Mouse (Mus musculus): ENCODE data around the gene Hemk1.

Gene Hemk1

DNA sequence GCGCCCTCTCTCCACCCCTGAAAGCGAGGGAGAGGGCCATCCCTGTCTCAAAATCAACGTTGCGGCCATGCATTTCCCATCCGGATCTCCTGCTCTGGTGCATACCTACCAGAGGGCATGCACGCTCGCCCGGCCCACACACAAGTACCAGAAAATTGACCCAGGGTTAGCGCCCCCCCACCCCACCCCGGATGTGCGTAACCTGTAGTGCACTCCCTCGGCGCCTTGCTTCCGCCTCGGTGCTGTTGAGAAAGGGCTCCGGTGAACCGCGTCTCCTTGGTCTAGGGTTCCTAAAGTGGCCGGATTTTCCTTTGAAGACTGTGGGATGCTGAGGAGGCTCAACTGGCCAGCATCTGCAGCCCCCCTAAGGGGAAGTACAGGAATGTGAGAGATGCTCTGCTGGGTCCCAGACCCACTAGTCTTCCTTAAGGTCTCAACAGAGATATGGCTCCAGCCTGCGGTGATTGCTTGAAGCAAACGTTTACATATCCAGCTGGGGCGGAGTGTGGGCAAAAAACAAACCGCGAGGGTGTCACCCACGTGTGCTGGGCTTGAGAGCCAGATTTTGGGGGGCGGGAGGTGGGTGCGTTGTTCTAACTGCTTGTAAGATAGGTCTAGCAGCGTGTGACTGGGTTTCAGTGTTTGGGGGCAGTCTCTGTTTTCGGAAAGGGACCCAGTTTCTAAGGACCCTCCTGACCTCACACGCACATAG, at the start of gene Hemk1:
Gene Hemk1, minus strand, starts transcription at position 179 of the 712 bp plus-strand sequence.
- DNase-seq (ENCODE audit: low spot score): peak; percentile 89

DNA sequence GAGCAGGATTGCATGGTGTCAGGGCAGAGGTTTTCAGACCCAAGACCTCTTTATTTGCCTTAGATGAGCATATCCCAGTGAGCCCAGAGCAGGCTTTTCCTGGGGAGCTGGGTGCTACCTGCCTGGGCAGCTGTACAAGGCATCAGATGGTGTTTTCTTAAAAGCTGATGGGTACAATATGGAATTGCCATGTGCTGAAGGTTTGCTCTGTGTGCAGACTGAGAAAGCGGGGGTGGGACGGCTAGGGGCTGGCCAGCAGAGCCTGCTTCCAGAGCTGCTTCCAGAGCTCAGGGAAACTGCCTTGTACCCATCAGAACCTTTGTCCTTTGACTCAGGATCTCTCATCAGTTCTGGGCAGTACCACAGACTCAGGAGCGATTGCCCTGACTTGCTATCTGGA, 49.6 kb upstream of the Hemk1 start:
- DNase-seq (ENCODE audit: low spot score): no peak

DNA sequence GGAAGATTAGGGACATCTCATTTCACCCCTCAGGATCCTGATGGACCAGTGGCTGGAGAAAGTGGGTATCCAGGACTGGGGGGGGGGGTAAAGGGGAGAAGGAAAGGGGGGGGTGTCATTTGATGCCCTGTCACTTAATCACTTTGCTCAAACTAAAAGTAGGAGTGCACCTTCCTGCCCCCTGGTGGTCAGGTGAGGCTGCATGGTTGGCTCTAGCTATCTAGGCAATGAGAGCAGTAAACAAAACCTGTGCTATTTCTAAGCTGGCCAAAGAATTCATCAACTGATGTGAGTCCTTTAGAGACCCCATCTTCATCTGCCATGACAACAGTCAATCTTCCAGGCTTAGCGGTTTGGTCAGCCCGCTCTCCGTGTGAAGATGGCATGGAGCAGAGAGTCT, 48.6 kb upstream of the Hemk1 start:
- DNase-seq (ENCODE audit: low spot score): peak; percentile 35

DNA sequence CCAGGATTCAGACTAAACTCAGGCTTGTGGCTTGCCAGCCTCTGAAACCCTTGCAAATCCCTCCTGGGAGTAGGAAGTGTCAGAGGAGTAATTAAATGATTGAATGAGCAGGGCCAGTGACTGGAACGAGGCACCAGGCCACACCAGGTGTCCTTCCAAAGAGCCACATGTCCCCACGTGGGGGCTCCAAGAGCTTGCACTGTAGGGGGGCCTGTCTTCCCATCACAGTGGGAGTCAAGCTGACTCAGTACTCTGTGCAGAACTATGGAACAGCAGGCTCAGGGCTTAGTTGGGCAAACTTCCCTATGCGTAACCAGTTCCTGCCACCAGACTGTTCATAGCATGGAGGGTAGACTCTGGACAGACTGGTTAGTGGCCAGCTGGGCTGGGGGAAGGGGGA, 46.2 kb upstream of the Hemk1 start:
- DNase-seq (ENCODE audit: low spot score): no peak

DNA sequence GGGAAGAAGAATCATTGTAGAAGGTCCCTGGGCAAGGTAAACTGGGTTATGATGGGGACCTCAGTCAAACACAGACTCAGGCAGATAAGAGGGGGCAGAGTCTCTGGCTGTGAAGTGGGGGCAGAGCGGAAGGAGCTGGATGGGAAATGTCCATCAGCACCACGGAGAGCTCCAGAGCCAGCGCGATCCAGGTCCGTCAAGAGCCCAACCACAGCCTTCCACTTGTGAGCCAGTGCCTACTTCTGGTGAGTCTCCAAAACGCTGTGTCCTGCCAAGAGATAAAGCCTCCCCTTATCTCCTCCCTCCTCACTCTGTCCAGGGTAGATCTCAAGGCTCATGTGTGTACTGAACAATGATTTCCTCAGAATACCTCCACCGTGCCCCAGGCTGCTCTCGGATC, 43.6 kb upstream of the Hemk1 start:
- peak; percentile 82 for DNase-seq (ENCODE audit: low spot score)

DNA sequence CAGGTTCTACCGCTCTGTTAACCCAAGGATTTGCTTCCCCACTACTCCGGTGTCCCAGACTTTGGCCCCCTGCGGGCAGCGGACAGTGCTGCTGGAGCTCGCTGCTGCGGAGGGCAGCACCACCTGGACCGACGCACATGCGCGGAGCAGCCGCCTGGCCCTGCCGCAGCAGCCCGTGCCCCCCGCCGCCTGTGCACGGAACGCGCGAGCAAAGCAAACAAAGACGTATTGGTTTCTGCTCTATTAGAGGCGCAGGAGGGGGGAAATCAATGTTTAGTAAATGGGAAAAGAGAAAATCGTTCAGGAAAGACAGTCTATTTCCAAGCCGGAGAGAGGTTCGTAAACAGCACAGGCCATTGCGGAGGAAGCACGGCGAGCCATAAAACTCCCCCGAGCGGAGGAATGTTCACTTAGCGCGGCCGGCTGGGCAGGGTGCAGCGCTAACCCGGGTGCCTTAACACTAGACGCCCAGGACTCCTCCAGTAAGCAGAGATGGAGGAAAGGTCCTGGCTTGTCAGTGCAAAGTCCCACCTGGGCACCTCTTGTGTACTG, 39.9 kb upstream of the Hemk1 start:
- peak; percentile 62 for DNase-seq (ENCODE audit: low spot score)

DNA sequence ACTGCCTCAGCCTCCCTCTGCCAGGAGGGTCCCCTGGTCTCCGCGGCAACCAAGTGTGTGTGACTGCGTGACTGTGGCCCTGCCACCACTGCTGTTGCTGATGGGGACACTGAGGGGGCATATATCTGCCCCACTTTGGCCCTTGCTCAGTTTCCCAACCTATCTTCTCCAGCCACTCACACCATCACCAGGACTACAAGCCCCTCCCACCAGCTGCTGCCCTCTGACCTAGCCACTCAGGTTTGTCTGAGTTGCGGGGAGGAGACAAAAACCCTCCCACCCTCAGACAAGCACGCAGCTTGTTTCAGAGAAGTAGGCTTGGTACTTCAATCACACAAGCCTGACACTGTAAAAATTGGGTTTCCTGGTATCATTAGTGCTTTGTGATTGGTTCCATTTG, 37.3 kb upstream of the Hemk1 start:
- DNase-seq (ENCODE audit: low spot score): peak; percentile 33

DNA sequence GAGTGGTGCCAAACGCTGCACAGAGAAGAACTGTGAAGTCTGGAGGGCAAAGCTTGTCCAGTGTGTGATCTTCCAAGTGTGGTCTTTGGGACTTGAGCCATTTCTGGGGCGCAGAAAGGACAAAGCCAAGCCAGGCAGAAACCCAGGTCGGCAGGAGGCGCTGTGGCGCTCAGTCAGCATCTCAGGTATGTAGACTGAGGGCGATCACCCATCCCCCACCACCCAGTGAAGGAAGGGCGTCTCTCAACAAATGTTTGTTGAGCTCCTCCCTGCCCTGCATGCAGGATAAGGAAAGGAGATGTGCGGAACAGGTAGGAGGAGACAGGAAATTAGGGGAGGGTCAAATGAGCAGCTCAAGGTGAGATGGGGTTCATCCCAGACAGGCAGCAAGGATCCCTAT, 36.5 kb upstream of the Hemk1 start:
- DNase-seq (ENCODE audit: low spot score): peak; percentile 65

DNA sequence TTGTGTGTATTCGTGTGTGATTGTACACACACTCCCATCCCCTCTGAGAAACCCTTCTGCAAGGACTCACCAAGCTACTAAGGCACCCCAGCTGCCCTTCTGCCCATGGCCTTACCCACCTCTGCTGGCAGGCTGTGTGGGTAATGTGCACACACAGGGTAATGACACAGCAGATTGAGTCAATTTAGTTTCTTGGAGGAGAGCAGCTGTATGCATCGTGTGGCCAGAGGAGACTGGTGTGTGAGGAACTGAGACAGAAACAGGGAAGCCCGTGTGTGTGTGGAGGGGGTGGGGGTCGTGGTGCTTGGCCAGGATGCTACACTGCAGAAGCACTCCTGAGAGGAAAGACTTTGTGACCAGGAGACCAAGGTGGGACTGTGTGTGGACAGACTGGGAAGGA, 34.3 kb upstream of the Hemk1 start:
- DNase-seq (ENCODE audit: low spot score): no peak

DNA sequence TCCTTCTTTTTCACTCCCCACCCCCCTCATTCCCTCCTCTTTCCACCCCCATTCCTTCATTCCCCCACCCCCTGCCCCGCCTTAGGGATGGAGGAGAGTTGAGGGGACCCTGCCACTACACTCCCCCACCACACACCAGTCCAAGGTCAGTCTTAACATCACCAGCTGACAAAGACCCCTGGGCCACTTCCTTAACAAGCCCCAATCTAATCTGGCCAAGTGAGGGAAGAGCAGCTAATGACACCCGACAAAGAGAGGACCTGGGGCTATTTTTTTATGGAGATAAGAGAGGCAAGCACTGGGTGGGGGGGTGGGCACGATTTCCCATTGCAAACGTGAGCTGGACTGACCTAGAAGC, 31.9 kb upstream of the Hemk1 start:
- no peak for DNase-seq (ENCODE audit: low spot score)

DNA sequence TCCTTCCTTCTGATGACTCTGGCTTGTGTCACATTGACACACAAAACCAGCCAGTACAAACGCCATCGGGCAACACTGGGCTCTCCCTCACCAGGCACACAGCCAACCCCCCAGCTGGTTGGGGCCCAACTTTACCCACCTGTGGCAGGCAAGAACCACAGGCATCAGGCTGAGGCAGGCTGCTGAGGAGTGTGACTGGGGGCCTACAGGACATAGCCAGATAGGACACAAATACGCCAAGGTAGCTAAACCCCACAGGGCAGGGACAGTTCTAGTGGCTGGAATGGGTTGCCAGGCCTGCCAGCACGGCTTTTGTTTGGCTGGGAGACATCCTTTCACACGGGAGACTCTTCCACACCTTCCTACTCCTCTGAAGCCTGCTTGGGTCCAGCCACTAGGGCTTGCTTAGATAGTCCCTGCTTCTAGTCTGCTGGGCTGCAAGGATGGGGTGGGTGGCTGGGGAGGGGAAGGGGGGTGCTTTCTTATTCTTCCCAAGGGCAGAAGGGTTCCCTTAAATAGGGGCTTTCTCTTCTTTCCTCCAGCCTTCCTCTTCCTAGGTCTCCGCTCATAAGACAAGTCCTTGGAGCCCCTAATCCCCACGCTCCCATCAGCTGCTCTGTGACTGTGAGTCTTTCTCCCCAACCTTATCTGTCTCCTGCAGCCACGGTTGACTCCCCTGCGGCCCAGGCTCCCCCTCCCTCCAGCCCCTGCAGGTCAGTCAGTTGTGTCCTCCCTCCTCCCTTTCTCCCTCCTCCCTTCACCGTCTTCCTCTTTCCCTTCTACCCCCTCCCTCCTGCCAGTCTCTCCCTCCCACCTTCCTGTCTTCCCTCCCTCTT, 31.3 kb upstream of the Hemk1 start:
- peak; percentile 18 for DNase-seq (ENCODE audit: low spot score)

DNA sequence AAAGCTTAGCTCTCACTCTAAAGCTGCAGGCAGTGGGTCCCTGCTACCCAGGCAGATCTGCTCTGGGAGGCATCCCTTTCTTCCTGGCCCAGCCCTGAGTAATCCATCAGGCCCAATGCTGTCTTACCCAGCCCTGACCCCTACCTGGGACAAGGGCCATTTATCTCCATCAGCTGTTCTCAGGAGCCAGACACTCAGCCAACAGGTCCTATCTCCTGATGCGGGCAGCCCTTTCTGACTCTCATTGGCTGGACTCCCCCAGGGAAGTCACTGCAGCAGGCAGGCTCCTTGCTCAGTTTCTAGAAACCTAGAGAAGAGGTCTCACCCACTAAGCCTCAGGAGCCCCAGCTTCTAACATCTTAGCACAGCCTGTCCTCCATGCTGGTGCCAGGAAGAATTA, 30.2 kb upstream of the Hemk1 start:
- no peak for DNase-seq (ENCODE audit: low spot score)

DNA sequence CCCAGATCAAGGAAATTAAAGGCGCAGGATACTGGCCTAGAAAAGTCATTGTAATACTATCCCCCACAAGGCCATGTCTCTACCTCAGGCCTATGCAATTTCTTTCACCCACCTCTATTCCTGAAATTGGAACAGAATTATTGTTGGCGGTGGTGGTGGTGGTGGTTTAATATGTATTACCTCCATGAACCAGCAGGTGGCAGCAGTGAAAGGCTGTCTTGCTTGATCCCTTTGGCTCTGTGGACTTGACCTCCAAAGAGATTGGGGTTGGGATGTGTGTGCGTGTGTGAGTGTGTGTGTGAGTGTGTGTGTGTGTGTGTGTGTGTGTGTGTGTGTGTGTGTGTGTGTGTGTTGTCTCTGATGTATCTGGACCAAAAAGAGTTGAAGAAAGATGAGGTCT, 28.5 kb upstream of the Hemk1 start:
- peak; percentile 80 for DNase-seq (ENCODE audit: low spot score)

DNA sequence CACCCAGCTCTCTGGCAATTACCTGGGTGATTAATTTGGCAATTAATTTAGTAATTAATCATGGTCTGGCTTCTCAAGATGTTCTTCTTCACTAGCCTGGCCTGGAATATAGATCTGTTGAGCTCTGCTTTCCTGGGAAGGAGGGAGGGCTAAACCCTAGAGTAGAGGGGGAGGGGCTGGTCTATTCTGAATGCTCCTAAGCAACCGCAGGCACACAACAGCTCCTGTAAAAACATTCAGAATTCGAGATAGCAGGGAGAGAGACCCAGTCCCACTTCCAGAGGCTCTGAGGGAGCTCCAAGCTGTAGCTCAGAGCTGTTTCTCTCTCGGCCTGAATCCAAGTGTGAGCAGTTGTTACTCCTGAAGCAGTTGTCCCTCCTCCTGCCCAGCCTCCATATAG, 22.8 kb upstream of the Hemk1 start:
- peak; percentile 21 for DNase-seq (ENCODE audit: low spot score)

DNA sequence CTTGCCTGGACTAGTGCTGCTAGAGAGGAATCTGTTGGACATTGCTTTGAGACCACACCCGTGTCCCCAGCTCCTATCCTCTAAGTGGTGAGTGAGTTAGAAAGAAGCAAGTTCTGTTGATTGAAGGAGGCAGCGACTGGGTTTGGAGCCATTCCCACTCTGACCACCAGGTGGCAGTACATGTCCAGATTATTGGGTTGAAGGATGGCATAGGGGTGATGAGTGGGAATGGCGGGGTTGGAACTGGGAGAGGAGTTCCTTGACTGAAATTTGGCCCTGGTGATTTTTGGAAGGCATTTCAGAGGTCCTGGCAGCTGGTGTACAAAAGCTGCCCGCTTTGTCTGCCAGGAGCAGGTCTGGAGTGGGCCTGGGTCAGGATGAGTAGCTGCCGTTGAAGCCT, 19.5 kb upstream of the Hemk1 start:
- peak; percentile 88 for DNase-seq (ENCODE audit: low spot score)

DNA sequence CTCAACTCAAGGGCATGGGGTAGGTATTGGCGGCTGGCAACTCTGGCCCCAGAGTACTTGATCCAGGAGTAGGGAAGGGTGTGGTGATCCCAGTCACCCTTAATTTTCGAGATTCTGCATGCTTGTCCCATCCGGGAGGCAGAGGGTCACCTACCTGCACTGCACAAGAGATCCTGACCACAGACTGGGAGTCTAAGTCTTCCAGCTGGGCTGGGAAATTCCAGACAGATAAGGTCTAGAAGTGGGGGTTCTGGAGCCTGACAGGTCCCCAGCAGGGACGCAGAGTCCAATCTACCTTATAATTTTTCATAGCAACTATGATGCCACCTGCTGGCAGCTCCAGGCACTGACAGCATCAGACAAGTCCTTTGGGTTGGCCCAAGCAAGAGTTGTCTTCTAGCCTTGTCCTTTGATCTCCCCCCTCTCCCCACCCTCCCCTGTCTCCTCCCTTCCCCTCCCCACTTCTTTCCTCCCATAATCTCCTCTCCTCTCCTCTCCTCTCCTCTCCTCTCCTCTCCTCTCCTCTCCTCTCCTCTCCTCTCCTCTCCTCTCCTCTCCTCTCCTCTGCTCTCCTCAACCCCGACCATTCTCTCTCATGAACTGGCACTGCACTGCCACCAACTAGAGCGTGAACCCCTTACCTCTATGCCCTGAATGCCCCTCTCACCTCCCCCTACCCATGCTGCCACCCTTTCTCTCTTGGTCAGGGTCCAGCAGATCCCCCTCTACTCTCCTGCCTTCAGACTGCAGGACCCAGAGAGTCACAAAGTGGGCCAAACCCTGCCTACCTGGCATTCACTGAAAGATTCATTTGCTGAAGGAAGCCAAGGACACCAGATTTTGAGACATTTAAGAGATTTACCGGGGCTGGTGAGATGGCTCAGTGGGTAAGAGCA, 18.0 kb upstream of the Hemk1 start:
- peak; percentile 79 for DNase-seq (ENCODE audit: low spot score)

DNA sequence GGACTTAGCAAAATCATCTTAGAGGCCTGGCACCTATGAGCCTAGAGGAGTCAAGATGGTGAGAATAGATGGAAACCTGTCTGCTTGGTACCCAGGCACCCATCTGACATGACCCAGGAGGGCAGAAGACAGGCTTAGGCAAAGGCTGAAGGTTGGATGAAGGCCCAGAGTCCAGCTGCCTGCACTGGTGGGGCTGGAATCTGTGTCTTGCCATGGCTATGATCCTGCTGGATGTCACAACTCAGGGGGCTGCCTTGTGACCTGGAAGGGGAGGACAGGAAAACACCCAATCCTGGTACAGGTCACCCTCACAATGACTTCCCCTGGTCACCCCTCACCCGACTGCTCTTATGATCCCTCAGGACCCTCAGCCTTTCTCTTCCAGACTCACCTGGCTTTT, 16.7 kb upstream of the Hemk1 start:
- DNase-seq (ENCODE audit: low spot score): no peak

DNA sequence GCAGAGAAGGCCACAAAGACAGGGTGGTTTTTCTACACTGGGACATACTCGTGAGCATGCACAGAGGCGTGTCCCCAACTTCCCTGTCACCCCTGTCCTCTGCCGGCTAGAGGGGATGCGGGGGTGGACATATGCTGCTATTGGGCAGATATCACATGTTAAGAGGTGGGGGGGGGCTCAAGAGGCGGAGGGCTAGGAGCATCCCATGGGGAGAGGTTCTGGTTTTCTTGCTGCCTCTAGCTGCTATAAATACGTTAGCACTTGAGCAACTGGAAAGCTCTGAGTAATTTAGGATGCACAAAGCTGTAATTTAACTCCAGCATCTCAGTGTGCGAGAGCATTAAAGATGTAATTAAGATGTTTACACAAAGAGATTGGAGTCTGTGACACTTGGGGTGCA, 11.2 kb upstream of the Hemk1 start:
- DNase-seq (ENCODE audit: low spot score): no peak

DNA sequence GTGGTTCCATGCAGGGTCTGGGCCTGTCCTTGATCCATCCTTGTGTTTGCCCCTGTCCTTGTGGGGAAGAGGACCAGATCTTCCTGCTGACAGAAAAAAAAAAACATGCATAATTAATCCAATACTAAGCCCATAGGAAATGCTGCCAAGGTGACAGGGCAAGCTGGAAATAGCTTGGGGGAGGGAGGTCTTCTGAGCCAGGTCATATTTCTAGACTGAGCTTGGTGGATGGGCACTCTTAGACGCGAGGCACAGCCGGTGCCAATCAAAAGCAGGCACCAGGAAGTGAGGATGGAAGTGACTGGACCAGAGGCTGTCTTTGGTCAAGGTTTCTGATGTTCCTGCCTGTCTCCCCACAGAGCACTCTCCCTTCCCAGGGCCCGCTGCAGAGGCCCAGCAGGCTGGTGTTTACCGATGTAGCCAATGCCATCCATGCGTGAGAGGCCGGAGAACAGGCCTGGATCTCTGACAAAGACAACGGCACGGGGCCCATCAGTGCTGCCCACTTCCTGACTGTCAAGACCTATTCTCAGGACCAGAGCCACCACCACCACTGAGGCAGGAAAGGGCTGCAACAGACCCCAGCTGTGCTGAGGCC, 9.5 kb upstream of the Hemk1 start:
- DNase-seq (ENCODE audit: low spot score): no peak

DNA sequence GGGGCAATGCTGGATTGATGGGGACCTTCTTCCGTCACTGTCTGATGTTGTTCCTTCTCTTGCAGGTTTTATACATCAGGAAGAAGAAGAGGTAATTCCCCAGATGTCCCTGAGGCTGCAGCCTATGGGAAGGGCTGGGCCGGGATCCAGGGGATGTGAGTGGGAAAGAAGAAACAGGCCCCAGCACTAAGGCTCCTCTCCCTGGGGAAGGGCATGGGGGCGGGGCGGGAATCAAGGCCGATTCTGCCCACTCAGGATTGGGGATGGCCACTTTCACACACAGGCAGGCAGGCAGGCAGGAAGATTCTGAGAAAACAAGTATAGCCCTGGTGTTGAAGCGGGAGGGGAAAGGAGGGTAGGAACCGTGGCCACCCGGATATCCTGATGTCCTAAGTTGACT, 7.9 kb upstream of the Hemk1 start:
- no peak for DNase-seq (ENCODE audit: low spot score)

DNA sequence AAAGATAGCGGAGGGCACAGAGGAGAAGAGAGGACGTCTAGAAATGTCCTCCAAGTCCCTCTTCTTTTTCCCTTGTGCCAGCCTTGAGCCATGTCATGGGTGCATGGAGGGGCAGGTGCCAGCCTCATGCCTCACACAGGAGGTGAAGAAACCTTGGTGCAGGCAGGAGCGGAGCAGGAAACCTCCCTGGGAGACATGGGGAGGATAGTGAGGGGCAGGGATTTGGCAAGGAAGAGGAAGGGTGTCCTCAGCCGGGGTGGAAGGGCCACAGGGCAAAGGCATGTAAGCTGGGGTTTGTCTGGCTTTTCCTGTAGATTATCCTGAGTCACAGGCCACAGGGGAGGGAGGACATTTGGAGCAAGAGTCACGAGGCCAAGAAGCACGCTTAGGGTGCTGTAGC, 5.9 kb upstream of the Hemk1 start:
- no peak for DNase-seq (ENCODE audit: low spot score)
